In genomic region chr10:108184763-108185162, GRCm38 (mm10) we compare ENCODE assay signal across 17 mouse cellular contexts. TPM values are rescaled to one million over a fixed set of nuclear protein-coding genes. Genes with fewer than 3 reads are reported as not detected.
DNase-seq lines count a peak whose midpoint lies in the region; ATAC-seq and TF ChIP-seq lines count a peak whose summit lies in the region.
"Had no signal": no experiment of that assay in that cellular context is flagged by ENCODE, and none has a peak within 500 bp of the region (broad histone marks: within the 10 kb centered on the region; RNA-seq: fewer than 3 reads in every experiment).

No protein-coding gene starts in this region.

- no peak overlapping the region for H3K4me3 ChIP-seq in heart, adult 2 months
- no peak overlapping the region for H3K4me3 ChIP-seq in lung, embryonic 14.5 days (ENCODE audit: low read depth, low read length)
- no peak overlapping the region for H3K4me3 ChIP-seq in forebrain, embryonic 10.5 days
- H3K4me3 ChIP-seq: megakaryocyte, embryonic 14.5 days had no signal

- TF ChIP-seq POLR2A in heart, adult 2 months (IDR thresholded peaks at IDR 0.05; ENCODE audit: insufficient read depth, low read depth, low read length): no peak

- H3K9me3 ChIP-seq in lung, embryonic 14.5 days (ENCODE audit: low read depth, low read length): no peaks in the 10 kb centered on the region
- H3K9me3 ChIP-seq in forebrain, embryonic 10.5 days: no peaks in the 10 kb centered on the region
- H3K9me3 ChIP-seq: G1E; megakaryocyte, embryonic 14.5 days had no signal

- H3K79me2 ChIP-seq in heart, adult 2 months (replicated peaks; ENCODE audit: control insufficient read depth, insufficient read depth, low read length): peaks cover 12% of the 10 kb centered on the region

- peaks cover 43% of the 10 kb centered on the region for H3K36me3 ChIP-seq in heart, adult 2 months (ENCODE audit: control insufficient read depth, insufficient read depth, low read length)
- no peaks in the 10 kb centered on the region for H3K36me3 ChIP-seq in lung, embryonic 14.5 days (ENCODE audit: insufficient read depth)
- H3K36me3 ChIP-seq in forebrain, embryonic 10.5 days (replicated peaks): peaks cover 3% of the 10 kb centered on the region; the same call in 1 of the 2 replicates

- no peaks in the 10 kb centered on the region for H3K27me3 ChIP-seq in heart, adult 2 months (ENCODE audit: control insufficient read depth, insufficient read depth, low read length)
- no peaks in the 10 kb centered on the region for H3K27me3 ChIP-seq in lung, embryonic 14.5 days (ENCODE audit: insufficient read depth, low read length)
- H3K27me3 ChIP-seq in forebrain, embryonic 10.5 days (ENCODE audit: poor library complexity, severe bottlenecking): no peaks in the 10 kb centered on the region
- H3K27me3 ChIP-seq: megakaryocyte, embryonic 14.5 days had no signal

- no peak for ATAC-seq in lung, embryonic 14.5 days (ENCODE audit: insufficient read depth)
- ATAC-seq: hindbrain, embryonic 16.5 days had no signal

- H3K4me1 ChIP-seq in heart, adult 2 months (ENCODE audit: control insufficient read depth, insufficient read depth, low read length): peaks cover 12% of the 10 kb centered on the region
- H3K4me1 ChIP-seq in lung, embryonic 14.5 days (ENCODE audit: insufficient read depth): no peaks in the 10 kb centered on the region; the same call in 1 of the 2 replicates
- H3K4me1 ChIP-seq in forebrain, embryonic 10.5 days: no peaks in the 10 kb centered on the region

- 57% methylated on average over 8 of the region's 8 CpGs for WGBS in heart, adult 2 months
- 58% methylated on average over 8 of the region's 8 CpGs for WGBS in lung, embryonic 14.5 days
- WGBS in forebrain, embryonic 10.5 days: 85% methylated on average over 8 of the region's 8 CpGs

- DNase-seq in heart, adult 2 months: no peak
- no peak for DNase-seq in heart, postnatal 10 days
- DNase-seq in lung, embryonic 14.5 days: peak; percentile 73
- DNase-seq in lung, postnatal 10 days: no peak
- DNase-seq in 3134 (ENCODE audit: extremely low read depth, insufficient read length, low spot score) (peak; percentile 7), adipocyte (ENCODE audit: low spot score) (peak; percentile 60)
- no peak for DNase-seq in right cerebral cortex, adult 18-20 months
- no peak for DNase-seq in forebrain, embryonic 10.5 days (ENCODE audit: extremely low spot score, low spot score)
- DNase-seq: adrenal gland, postnatal 10 days; cerebellum, adult 18-20 months; heart, adult 11 months; kidney, adult 18-20 months; spleen, adult 18-20 months; thymus, adult 2 months had no signal

- TF ChIP-seq EP300 in heart, adult 2 months (IDR thresholded peaks at IDR 0.05; ENCODE audit: insufficient read depth, low read depth, low read length): no peak

- 0 out of 2 replicates have a peak overlapping the region, but pooled peaks have one; percentile 6 for H3K27ac ChIP-seq in heart, adult 2 months
- H3K27ac ChIP-seq in lung, embryonic 14.5 days (ENCODE audit: low read depth): no peak overlapping the region
- H3K27ac ChIP-seq in forebrain, embryonic 10.5 days: no peak overlapping the region

- no peak for TF ChIP-seq CTCF in heart, adult 2 months (IDR thresholded peaks at IDR 0.05)
- TF ChIP-seq CTCF in lung, embryonic 14.5 days (IDR thresholded peaks at IDR 0.05; ENCODE audit: low read depth): no peak

- no peak overlapping the region for H3K9ac ChIP-seq in heart, adult 2 months (ENCODE audit: low read depth, low read length)
- no peak overlapping the region for H3K9ac ChIP-seq in lung, embryonic 14.5 days

- intact Hi-C loops in heart, adult 2 months (cut with DNase I): no loop called here
- intact Hi-C loops in heart, postnatal 10 days (cut with DNase I): no loop called here

- no peak overlapping the region for H3K4me2 ChIP-seq in lung, embryonic 14.5 days

RNA-seq across cellular contexts. Expression of gene Ppp1r12a, which starts 22.8 kb away (rescaled TPM):
- total RNA-seq in heart, adult 2 months (2021): 10 to 100 TPM; 58.3 to 59.4 TPM
- polyA plus RNA-seq in heart, adult 2 months (2012; rRNA removed): 19.4 and 35.2 TPM in 2 replicates
- total RNA-seq in heart, postnatal 10 days (2021): 100 to 1,000 TPM; 114 to 115 TPM
- 108 and 113 TPM in 2 replicates for polyA plus RNA-seq in lung, embryonic 14.5 days (2014; fragmentation: Nextera tagmentation; extraction: Ambion mirVana)
- polyA plus RNA-seq in forebrain, embryonic 10.5 days (2016; fragmentation: Nextera tagmentation; extraction: Ambion mirVana): 67.5 and 68.0 TPM in 2 replicates

Comparison
In these comparisons a context has a peak if more than half of its experiments do, and no peak if none do; other contexts are left out.
1. DNase-seq: peak in lung, embryonic 14.5 days (single experiment), 3134 (single experiment) and adipocyte (single experiment); none in heart, adult 2 months (0 of 2), heart, postnatal 10 days (0 of 2), lung, postnatal 10 days (single experiment), right cerebral cortex, adult 18-20 months (single experiment) and forebrain, embryonic 10.5 days (single experiment).